Mouse (Mus musculus) Patski (cell line): ENCODE measurements around the gene Zbed4. TPM values are rescaled to one million over a fixed set of nuclear protein-coding genes. Genes with fewer than 3 reads are reported as not detected.
"Not testable (repeated sequence)": the region's sequence is repeated elsewhere in the genome, so short reads cannot be mapped to it uniquely, and the experiment has no call there.

ENCODE experiments used
- ATAC-seq: fragments of 100-300 bp; one replicate; pipeline ENCODE4 v1.8.0; 2021
- CTCF ChIA-PET: fragments of 350-600 bp; sonication (Branson Sonifier 250); formaldehyde crosslinking; loops from one replicate; lab custom pipeline; 2022; ENCODE audit warnings: inconsistent platforms; lab: Charles Lee
- POLR2A ChIA-PET: fragments of 350-600 bp; sonication (Branson Sonifier 250); formaldehyde crosslinking; loops from one replicate; lab custom pipeline; 2022; ENCODE audit warnings: antibody characterized with exemption, inconsistent platforms; lab: Charles Lee
- DNase-seq: peaks from one replicate; pipeline ENCODE4 v3.0.0-alpha.2; 2011; ENCODE audit warnings: low read depth, low spot score
- H3K27me3 ChIP-seq: fragments of 371-371 bp; one replicate; pipeline ENCODE4 v1.5.1; 2021
- CTCF ChIP-seq: fragments of 100-300 bp; IDR thresholded peaks from one replicate; pipeline ENCODE4 v1.5.1; 2021
- in situ Hi-C: fragments of 300-500 bp; cut with MboI; formaldehyde crosslinking; loops from 3 replicates; pipeline ENCODE4 v1.11.1; 2018; ENCODE audit warnings: low pct_unique_long_range_greater_than_20kb, mixed read lengths
- polyA plus RNA-seq: library from polyadenylated mRNA; unstranded; gene quantifications from one replicate; pipeline ENCODE4 v1.2.3, GENCODE M21; 2021

Gene Zbed4
- polyA plus RNA-seq, 1 experiment from 2014 or later: 10.4 TPM

GRCm38 (mm10) chr15:88736166-88736565 is 15.3 kb upstream of the Zbed4 start:
- no peak for TF ChIP-seq CTCF
- no peak for DNase-seq

GRCm38 (mm10) chr15:88738466-88738865 is 13.0 kb upstream of the Zbed4 start:
- POLR2A ChIA-PET: no interaction called here
- ATAC-seq (no peak), DNase-seq (no peak)
- in situ Hi-C loops: no loop called here
- no peaks in the 10 kb centered on the region for H3K27me3 ChIP-seq
- CTCF ChIA-PET: no interaction called here
- TF ChIP-seq CTCF: no peak

More at GRCm38 (mm10) chr15:88736166-88736565, 15.3 kb upstream of the Zbed4 start:
- ATAC-seq: no peak
- no peaks in the 10 kb centered on the region for H3K27me3 ChIP-seq
- POLR2A ChIA-PET: no interaction called here
- CTCF ChIA-PET: no interaction called here
- in situ Hi-C loops: no loop called here

GRCm38 (mm10) chr15:88741366-88741765 is 10.1 kb upstream of the Zbed4 start:
- ATAC-seq (no peak), DNase-seq (no peak)
- H3K27me3 ChIP-seq: peaks cover 4% of the 10 kb centered on the region
- TF ChIP-seq CTCF: no peak
- CTCF ChIA-PET: no interaction called here
- in situ Hi-C loops: no loop called here
- POLR2A ChIA-PET: no interaction called here

- DNase-seq, in situ Hi-C loops, POLR2A ChIA-PET, ATAC-seq, CTCF ChIA-PET: not testable (repeated sequence)
- H3K27me3 ChIP-seq: peaks cover 13% of the 10 kb centered on the region
Observed at GRCm38 (mm10) chr15:88743371-88743770, 8.1 kb upstream of the Zbed4 start.

DNA sequence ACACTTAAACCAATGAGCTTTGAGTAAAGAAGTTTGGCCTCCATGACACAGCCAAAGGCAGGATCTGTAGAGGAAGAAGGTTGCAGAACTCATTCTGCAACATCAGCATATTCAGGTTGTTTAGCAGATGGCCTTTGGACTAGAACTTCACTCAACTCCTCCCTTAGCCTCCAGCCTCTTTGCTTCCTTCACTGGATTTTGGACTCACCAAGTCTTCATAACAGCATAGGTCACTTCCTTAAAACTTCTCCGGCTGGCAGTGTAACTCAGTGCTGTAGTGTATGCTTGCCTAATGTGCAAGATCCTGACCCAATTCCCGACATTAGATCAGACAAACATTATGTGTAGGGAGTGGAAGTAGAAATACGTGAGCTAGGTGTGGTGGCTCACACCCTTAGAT is 6.1 kb upstream of the Zbed4 start:
- POLR2A ChIA-PET: no interaction called here
- CTCF ChIA-PET: no interaction called here
- no peak for DNase-seq
- ATAC-seq: no peak
- H3K27me3 ChIP-seq: peaks cover 13% of the 10 kb centered on the region
- TF ChIP-seq CTCF: no peak
- in situ Hi-C loops: no loop called here

DNA sequence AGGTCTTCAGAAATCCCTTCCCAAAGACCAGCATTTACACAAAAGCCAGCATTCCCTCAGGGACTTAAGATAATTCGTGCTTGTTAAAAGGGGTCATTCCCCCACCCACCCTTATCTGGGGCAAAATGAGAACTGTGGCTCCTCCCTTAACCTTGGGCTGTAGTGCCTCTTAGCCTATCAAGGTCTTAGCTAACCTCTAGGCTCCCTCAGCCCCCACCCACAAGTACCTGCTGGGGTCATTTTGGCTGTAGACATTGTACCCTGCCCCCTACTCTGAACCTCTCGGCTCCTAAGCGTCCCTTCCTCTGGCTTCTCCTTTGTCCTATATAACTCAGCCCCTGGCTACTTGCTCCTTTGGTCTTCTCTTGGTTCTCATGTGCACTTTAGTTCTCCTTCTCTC is 5.5 kb upstream of the Zbed4 start:
- ChIA-PET CTCF (no interaction called here), POLR2A (no interaction called here)
- ATAC-seq: no peak

GRCm38 (mm10) chr15:88749617-88750016 is 1.8 kb upstream of the Zbed4 start:
- DNase-seq, POLR2A ChIA-PET, ATAC-seq, in situ Hi-C loops, CTCF ChIA-PET: not testable (repeated sequence)
- H3K27me3 ChIP-seq: peaks cover 13% of the 10 kb centered on the region

More for the DNA sequence above, 5.5 kb upstream of the Zbed4 start:
- DNase-seq: no peak
- no peak for TF ChIP-seq CTCF
- peaks cover 13% of the 10 kb centered on the region for H3K27me3 ChIP-seq
- in situ Hi-C loops: no loop called here

DNA sequence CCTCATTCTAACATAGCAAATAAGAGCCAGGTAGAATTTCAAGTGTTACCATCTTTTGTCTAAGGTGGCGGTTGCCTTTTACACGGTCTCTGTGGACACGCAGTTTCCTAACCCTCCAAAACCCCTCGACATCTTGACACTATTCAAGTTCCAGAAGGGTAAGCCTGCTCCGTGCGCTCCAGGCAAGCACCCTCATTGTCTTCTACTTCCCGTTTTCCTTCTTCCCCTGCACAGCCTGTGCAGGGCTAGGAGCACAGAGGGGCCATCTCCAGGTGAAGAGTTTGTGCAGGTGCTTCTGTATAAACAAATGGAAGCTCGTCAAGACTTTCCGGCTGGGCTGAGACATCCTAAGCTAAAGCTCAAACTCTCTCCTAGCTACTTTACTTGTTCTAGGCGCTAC is 1.4 kb upstream of the Zbed4 start:
- ChIA-PET POLR2A (no interaction called here), CTCF (no interaction called here)
- DNase-seq (no peak), ATAC-seq (no peak)
- H3K27me3 ChIP-seq: peaks cover 13% of the 10 kb centered on the region
- in situ Hi-C loops: no loop called here
- TF ChIP-seq CTCF: no peak

DNA sequence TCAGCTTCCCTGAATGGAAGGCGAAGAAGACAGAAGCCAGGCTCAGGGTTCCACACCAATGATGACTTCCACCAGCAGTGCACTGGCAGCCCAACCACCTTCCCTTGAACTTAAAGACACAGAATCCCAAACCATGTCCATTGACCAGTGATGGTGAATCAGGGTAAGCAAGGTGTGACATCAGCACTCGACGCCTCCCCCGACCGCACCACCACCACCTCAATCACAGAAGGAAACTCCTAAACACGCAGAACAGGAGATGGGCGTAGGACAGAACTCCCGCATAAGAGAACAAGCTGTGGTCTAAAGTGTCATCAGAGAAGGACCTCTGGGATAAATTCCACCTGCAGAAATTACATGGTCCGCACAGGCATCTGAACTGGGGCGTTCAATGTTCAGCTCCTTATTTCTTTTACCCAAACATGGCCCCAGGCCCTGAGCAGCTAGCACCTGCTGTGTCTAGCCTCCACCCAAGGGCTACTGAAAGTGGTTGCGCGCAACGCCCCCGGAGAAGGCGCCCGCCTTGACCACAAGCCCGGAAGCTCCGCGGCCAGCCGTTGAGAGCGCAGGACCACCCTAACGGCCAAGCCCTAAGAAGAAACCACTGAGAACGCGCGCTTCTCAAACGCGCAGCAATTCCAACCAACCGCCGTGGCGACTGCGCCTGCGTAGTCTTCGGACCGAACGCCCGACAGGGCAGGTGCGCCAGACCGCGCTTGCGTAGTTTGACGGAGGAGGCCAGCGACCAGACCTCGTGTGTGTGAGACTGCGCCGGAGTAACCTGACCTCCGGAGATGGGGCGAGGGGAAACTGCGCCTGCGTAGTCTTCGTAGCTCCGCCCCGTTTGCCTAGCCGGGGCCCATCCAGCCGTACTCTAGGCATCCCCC is 540 bp upstream of the Zbed4 start:
- H3K27me3 ChIP-seq: peaks cover 13% of the 10 kb centered on the region
- TF ChIP-seq CTCF: no peak
- in situ Hi-C loops: no loop called here
- POLR2A ChIA-PET: no interaction called here
- ATAC-seq: peak; percentile 90
- peak; percentile 97 for DNase-seq
- CTCF ChIA-PET: no interaction called here

GRCm38 (mm10) chr15:88752403-88752733 is 908 bp downstream of the Zbed4 start:
- no peak for TF ChIP-seq CTCF
- ChIA-PET CTCF (no interaction called here), POLR2A (interaction anchor here (0.7 kb wide), 1 partner anchor 327 kb away, joined by 3 read pairs; no protein-coding TSS in a partner anchor)
- no peak for DNase-seq
- no peak for ATAC-seq
- peaks cover 4% of the 10 kb centered on the region for H3K27me3 ChIP-seq
- in situ Hi-C loops: no loop called here

DNA sequence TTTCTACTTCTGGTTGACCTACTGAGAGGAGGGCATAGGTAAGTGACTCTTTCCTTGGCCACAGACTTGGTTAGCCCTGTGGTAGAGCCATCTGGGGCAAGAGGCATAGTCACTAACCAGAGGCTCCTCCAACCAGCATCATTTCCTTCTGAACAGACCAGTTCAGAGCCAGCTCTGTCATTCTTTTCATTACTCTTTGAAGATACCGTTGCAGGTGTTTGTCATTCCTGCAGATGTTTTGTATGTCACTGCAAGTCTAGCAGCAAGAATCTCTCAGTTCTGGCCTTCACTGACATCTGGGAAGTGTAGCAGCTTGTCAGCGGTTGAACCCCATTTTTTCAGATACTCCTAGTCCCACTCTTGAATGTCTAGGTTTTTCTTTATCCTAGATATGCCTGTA is 3.4 kb downstream of the Zbed4 start:
- TF ChIP-seq CTCF: no peak
- ATAC-seq (no peak), DNase-seq (no peak)
- CTCF ChIA-PET: interaction anchor here (0.7 kb wide), 1 partner anchor 15 kb away, joined by 3 read pairs; no protein-coding TSS in a partner anchor
- POLR2A ChIA-PET: no interaction called here
- H3K27me3 ChIP-seq: no peaks in the 10 kb centered on the region
- in situ Hi-C loops: no loop called here
